Mouse (Mus musculus) limb, embryonic 11.5 days (tissue): ENCODE data around the gene Fxyd5. TPM values are rescaled to one million over a fixed set of nuclear protein-coding genes. Genes with fewer than 3 reads are reported as not detected.
A peak's percentile ranks its signal among the peaks of the same experiment; 100 is the strongest.

ENCODE experiments used
- ATAC-seq: fragments of 200-750 bp; cut with Nextera tagmentation; 2 replicates; pipeline ENCODE4 v1.8.0; 2017; ENCODE audit warnings: low read depth; ENCODE audit not compliant: insufficient number of reproducible peaks, low FRiP score, low TSS enrichment
- DNase-seq: peaks from one replicate; pipeline ENCODE4 v3.0.0-alpha.2; 2015; ENCODE audit warnings: low spot score
- H3K27ac ChIP-seq: fragments of 300-500 bp; sonication (generic); replicated peaks from 2 replicates; pipeline ENCODE4 v1.5.1; 2014; ENCODE audit warnings: low read depth, mild to moderate bottlenecking, low read length
- H3K27me3 ChIP-seq: fragments of 300-500 bp; sonication (generic); 2 replicates; pipeline ENCODE4 v1.6.1; 2014; ENCODE audit warnings: mild to moderate bottlenecking, low read length, mixed read lengths; ENCODE audit not compliant: control insufficient read depth, insufficient read depth
- H3K36me3 ChIP-seq: fragments of 300-500 bp; sonication (generic); 2 replicates; pipeline ENCODE4 v1.6.1; 2014; ENCODE audit warnings: mild to moderate bottlenecking, low read length, moderate library complexity, mixed read lengths; ENCODE audit not compliant: control insufficient read depth, insufficient read depth
- H3K4me1 ChIP-seq: fragments of 300-500 bp; sonication (generic); 2 replicates; pipeline ENCODE4 v1.6.1; 2014; ENCODE audit warnings: low read length, mixed read lengths; ENCODE audit not compliant: control insufficient read depth, insufficient read depth
- H3K4me2 ChIP-seq: fragments of 300-500 bp; sonication (generic); 2 replicates; pipeline ENCODE4 v1.6.1; 2014; ENCODE audit warnings: low read depth, mild to moderate bottlenecking, moderate library complexity; ENCODE audit not compliant: severe bottlenecking
- H3K4me3 ChIP-seq: fragments of 300-500 bp; sonication (generic); 2 replicates; pipeline ENCODE4 v1.5.1; 2014; ENCODE audit warnings: low read depth, low read length
- H3K9ac ChIP-seq: fragments of 300-500 bp; sonication (generic); 2 replicates; pipeline ENCODE4 v1.6.1; 2014; ENCODE audit warnings: mild to moderate bottlenecking, low read length
- H3K9me3 ChIP-seq: fragments of 300-500 bp; sonication (generic); 2 replicates; pipeline ENCODE4 v1.6.1; 2016; ENCODE audit warnings: low read length; ENCODE audit not compliant: control insufficient read depth
- WGBS: fragments of 180-500 bp; shearing (Covaris S2); extraction: QIAGEN DNeasy Blood & Tissue Kit; methylation state at CpG from one replicate; pipeline ENCODE4 v1.1.7; 2014; 5-methylcytosine and 5-hydroxymethylcytosine counted together
- polyA plus RNA-seq: library from polyadenylated mRNA; unstranded; fragments of >200 nt; fragmentation: Nextera tagmentation; extraction: Ambion mirVana; gene quantifications from 2 replicates; pipeline ENCODE4 v1.2.1, GENCODE M21; 2014

Fxyd5 gene
- polyA plus RNA-seq, 1 experiment from 2014 or later: 10.8 TPM

GRCm38 (mm10) chr7:31082106-31082505 lies 39.8 kb upstream of the Fxyd5 start:
- Histone ChIP-seq H3K36me3 (no peaks in the 10 kb centered on the region), H3K27ac (no peak overlapping the region), H3K9ac (no peak overlapping the region), H3K4me1 (0 out of 2 replicates have a peak, but pooled peaks cover 2% of the 10 kb centered on the region), H3K4me2 (no peak overlapping the region), H3K27me3 (no peaks in the 10 kb centered on the region), H3K4me3 (no peak overlapping the region), H3K9me3 (peaks cover 3% of the 10 kb centered on the region; the same call in 1 of the 2 replicates)
- ATAC-seq: no peak
- no peak for DNase-seq

DNA sequence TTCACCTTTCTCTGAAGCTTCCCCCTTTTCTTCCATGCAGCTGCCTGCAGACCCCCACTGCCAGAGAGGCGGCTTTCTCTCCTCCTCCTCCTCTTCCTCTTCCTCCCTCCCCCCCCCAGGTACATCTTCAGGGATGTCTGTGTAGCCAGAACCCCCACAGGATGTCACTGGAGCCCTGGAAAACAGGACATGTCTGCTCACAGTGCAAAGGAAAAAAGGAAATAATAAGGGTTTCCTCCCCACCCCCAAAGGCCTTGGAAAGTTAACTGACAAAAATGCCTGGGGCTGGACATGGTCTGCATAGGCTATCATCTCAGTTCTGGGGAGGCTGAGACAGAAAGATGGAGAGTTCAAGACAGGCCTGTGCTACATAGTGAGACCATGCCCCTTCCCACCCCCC lies 38.8 kb upstream of the Fxyd5 start:
- Histone ChIP-seq H3K36me3 (no peaks in the 10 kb centered on the region), H3K9ac (no peak overlapping the region), H3K27ac (no peak overlapping the region), H3K4me2 (no peak overlapping the region), H3K9me3 (peaks cover 3% of the 10 kb centered on the region; the same call in 1 of the 2 replicates), H3K4me3 (no peak overlapping the region), H3K4me1 (0 out of 2 replicates have a peak, but pooled peaks cover 2% of the 10 kb centered on the region), H3K27me3 (no peaks in the 10 kb centered on the region)
- no peak for ATAC-seq
- DNase-seq: no peak
- 54% methylated on average over 1 of the region's 1 CpGs for WGBS

DNA sequence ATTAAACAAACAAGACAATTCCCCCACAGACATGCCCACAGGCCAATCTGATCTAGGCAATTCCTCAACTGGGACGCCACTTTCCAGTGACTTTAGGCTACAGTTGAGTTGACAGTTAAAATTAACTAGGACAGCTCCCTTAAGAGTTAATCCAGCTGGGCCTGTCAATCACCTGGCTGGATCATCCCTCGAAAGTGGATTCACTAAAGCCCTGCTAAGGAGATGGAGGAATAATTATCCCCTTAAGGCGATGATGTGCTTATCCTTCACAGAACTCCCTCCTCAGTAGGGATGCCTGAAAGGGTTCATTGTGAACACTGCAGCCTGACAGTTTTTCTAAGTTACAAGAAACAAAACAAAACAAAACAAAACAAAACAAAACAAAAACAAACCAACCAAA lies 38.3 kb upstream of the Fxyd5 start:
- H3K27ac ChIP-seq: no peak overlapping the region
- no peak overlapping the region for H3K4me3 ChIP-seq
- DNase-seq (no peak), ATAC-seq (no peak)
- peaks cover 3% of the 10 kb centered on the region; the same call in 1 of the 2 replicates for H3K9me3 ChIP-seq
- WGBS: 72% methylated on average over 3 of the region's 3 CpGs
- no peak overlapping the region for H3K9ac ChIP-seq
- H3K36me3 ChIP-seq: no peaks in the 10 kb centered on the region
- no peaks in the 10 kb centered on the region for H3K27me3 ChIP-seq
- H3K4me1 ChIP-seq: 0 out of 2 replicates have a peak, but pooled peaks cover 2% of the 10 kb centered on the region
- H3K4me2 ChIP-seq: no peak overlapping the region

GRCm38 (mm10) chr7:31079670-31080069 lies 37.4 kb upstream of the Fxyd5 start:
- Histone ChIP-seq H3K4me3 (no peak overlapping the region), H3K9ac (no peak overlapping the region), H3K36me3 (no peaks in the 10 kb centered on the region), H3K27me3 (no peaks in the 10 kb centered on the region), H3K4me1 (0 out of 2 replicates have a peak, but pooled peaks cover 2% of the 10 kb centered on the region), H3K9me3 (peaks cover 3% of the 10 kb centered on the region; the same call in 1 of the 2 replicates), H3K4me2 (no peak overlapping the region), H3K27ac (no peak overlapping the region)
- no peak for DNase-seq
- 83% methylated on average over 8 of the region's 8 CpGs for WGBS
- no peak for ATAC-seq

GRCm38 (mm10) chr7:31077885-31078445 lies 35.7 kb upstream of the Fxyd5 start:
- Histone ChIP-seq H3K9ac (no peak overlapping the region), H3K27ac (0 out of 2 replicates have a peak overlapping the region, but pooled peaks have one; percentile 30), H3K4me2 (no peak overlapping the region), H3K9me3 (peaks cover 3% of the 10 kb centered on the region; the same call in 1 of the 2 replicates), H3K4me1 (0 out of 2 replicates have a peak, but pooled peaks cover 2% of the 10 kb centered on the region), H3K36me3 (no peaks in the 10 kb centered on the region), H3K27me3 (no peaks in the 10 kb centered on the region), H3K4me3 (no peak overlapping the region)
- ATAC-seq (peak; percentile 17; the same call in 1 of the 2 replicates), DNase-seq (peak; percentile 49)
- WGBS: 46% methylated on average over 5 of the region's 5 CpGs

DNA sequence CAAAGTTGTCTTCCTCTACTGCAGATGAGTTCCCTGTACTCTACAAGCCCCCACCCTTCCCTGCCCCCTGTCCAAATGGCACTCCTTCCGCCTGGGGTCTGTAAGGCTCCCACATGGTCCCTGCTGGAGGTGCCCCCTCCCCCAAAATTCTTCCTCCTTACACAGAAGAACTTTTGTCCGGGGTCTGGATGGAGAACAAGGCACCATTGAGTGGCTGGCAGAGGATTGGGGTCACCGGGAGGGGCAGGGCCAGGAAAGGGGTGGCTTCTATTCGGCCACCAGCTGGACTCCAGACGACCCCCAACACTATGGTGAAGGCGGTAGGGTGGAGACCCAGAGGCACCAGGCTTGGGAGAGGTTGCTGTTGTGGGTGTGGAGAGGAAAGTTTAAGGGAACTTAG lies 35.2 kb upstream of the Fxyd5 start:
- WGBS: 52% methylated on average over 6 of the region's 6 CpGs

DNA sequence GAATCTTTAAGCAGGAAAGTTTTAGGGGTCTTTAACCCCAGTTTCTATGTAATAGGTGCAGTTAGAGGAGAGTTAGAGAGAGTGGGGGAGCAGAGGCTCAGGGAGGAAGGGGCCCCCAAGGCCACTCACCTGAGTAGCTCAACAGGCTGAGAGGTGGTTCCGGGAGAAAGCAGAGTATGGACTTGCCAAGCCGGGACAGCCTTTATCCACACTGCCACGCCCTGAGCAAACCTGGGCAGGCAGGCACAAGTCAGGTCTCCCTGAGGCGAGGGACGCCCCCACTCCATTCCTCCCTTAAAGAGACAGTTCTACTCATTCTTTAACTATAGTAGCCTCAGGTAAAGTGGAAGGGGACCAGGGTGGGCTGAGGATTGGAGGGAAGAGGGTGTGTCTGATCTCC lies 34.2 kb upstream of the Fxyd5 start, which contains the start of gene Fxyd3:
TSS of gene Fxyd3 (minus strand) at position 213 of the 400 bp plus-strand sequence.
- ATAC-seq (no peak), DNase-seq (no peak)
- H3K9me3 ChIP-seq: peaks cover 3% of the 10 kb centered on the region; the same call in 1 of the 2 replicates
- H3K4me2 ChIP-seq: no peak within 1 kb of the TSS
- no peaks in the 10 kb centered on the region for H3K27me3 ChIP-seq
- no peak within 1 kb of the TSS for H3K9ac ChIP-seq
- H3K27ac ChIP-seq: 0 out of 2 replicates have a peak within 1 kb of the TSS, but pooled peaks have one; percentile 21
- WGBS: 40% methylated on average over 5 of the region's 5 CpGs
- H3K4me3 ChIP-seq: no peak within 1 kb of the TSS
- no peaks in the 10 kb centered on the region for H3K36me3 ChIP-seq
- H3K4me1 ChIP-seq: 0 out of 2 replicates have a peak, but pooled peaks cover 2% of the 10 kb centered on the region

More for the DNA sequence above, 35.2 kb upstream of the Fxyd5 start:
- Histone ChIP-seq H3K9ac (no peak overlapping the region), H3K27me3 (no peaks in the 10 kb centered on the region), H3K27ac (0 out of 2 replicates have a peak overlapping the region, but pooled peaks have one; percentile 21), H3K4me2 (no peak overlapping the region), H3K36me3 (no peaks in the 10 kb centered on the region), H3K4me1 (0 out of 2 replicates have a peak, but pooled peaks cover 2% of the 10 kb centered on the region), H3K9me3 (peaks cover 3% of the 10 kb centered on the region; the same call in 1 of the 2 replicates), H3K4me3 (no peak overlapping the region)
- no peak for DNase-seq
- ATAC-seq: peak; percentile 62

- H3K4me1 ChIP-seq: 0 out of 2 replicates have a peak, but pooled peaks cover 2% of the 10 kb centered on the region
- no peak overlapping the region for H3K4me2 ChIP-seq
- 65% methylated on average over 5 of the region's 5 CpGs for WGBS
- no peaks in the 10 kb centered on the region for H3K36me3 ChIP-seq
- DNase-seq: no peak
- no peak for ATAC-seq
- H3K27me3 ChIP-seq: no peaks in the 10 kb centered on the region
- H3K9me3 ChIP-seq: no peaks in the 10 kb centered on the region
- no peak overlapping the region for H3K4me3 ChIP-seq
- no peak overlapping the region for H3K9ac ChIP-seq
- H3K27ac ChIP-seq: no peak overlapping the region
Measured at GRCm38 (mm10) chr7:31074713-31075069, 32.4 kb upstream of the Fxyd5 start.
